Comparison of ENCODE assay signal across 24 mouse cellular contexts in the genomic region with DNA sequence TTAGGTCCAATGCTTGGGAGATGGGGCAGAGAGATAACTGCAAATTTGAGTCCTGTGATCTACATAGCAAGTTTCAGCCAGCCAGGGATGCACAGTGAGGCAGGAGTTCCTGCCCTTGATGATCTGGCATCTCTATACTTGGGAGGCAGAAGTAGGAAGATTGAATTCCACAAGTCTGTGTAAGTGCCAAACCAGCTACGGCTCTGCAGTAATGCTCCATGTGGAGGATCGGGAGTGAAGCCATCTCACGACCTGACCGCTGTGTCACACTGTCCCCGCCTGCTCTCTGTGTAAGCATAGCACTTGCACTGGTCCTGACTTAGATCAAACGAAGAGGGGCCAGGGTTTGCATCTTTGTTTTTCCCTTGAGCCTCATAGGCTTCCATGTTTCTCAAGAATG.
DNase-seq lines count a peak whose midpoint lies in the region; ATAC-seq lines count a peak whose summit lies in the region.
"Had no signal": no experiment of that assay in that cellular context is flagged by ENCODE, and none has a peak within 500 bp of the region (broad histone marks: within the 10 kb centered on the region; RNA-seq: fewer than 3 reads in every experiment).

No protein-coding gene starts in this region.

- no peaks in the 10 kb centered on the region for H3K27me3 ChIP-seq in heart, embryonic 12.5 days (replicated peaks)
- H3K27me3 ChIP-seq: CH12.LX; embryonic facial prominence, embryonic 12.5 days; forebrain, embryonic 13.5 days; Patski had no signal

- H3K9me3 ChIP-seq in heart, embryonic 12.5 days (replicated peaks), result no peaks in the 10 kb centered on the region
- H3K9me3 ChIP-seq: embryonic facial prominence, embryonic 10.5 days; embryonic facial prominence, embryonic 12.5 days; forebrain, embryonic 13.5 days; G1E had no signal

- H3K4me3 ChIP-seq in heart, embryonic 12.5 days, result no peak overlapping the region
- H3K4me3 ChIP-seq: embryonic facial prominence, embryonic 10.5 days; embryonic facial prominence, embryonic 12.5 days; forebrain, embryonic 13.5 days had no signal

- H3K36me3 ChIP-seq in heart, embryonic 12.5 days, result peaks cover 75% of the 10 kb centered on the region

- no peak overlapping the region for H3K9ac ChIP-seq in heart, embryonic 12.5 days
- H3K9ac ChIP-seq: embryonic facial prominence, embryonic 12.5 days; forebrain, embryonic 13.5 days had no signal

- H3K4me1 ChIP-seq in heart, embryonic 12.5 days (replicated peaks), result 0 out of 2 replicates have a peak, but pooled peaks cover 3% of the 10 kb centered on the region
- H3K4me1 ChIP-seq: embryonic facial prominence, embryonic 10.5 days; embryonic facial prominence, embryonic 12.5 days; forebrain, embryonic 13.5 days had no signal

- WGBS in heart, embryonic 12.5 days, result 92% methylated on average over 6 of the region's 6 CpGs

- no peak for ATAC-seq in heart, embryonic 12.5 days (ENCODE audit: insufficient number of reproducible peaks, low FRiP score)
- ATAC-seq: activated CD4-positive, CD25-positive, alpha-beta regulatory T cell, adult 4 months; CD4-positive, CD25-positive, alpha-beta regulatory T cell, adult 4 months; forebrain, embryonic 13.5 days; Patski had no signal

- no peak overlapping the region for H3K4me2 ChIP-seq in heart, embryonic 12.5 days
- H3K4me2 ChIP-seq: embryonic facial prominence, embryonic 12.5 days; forebrain, embryonic 13.5 days had no signal

- no peak overlapping the region for H3K27ac ChIP-seq in heart, embryonic 12.5 days (ENCODE audit: poor library complexity, severe bottlenecking)
- H3K27ac ChIP-seq: embryonic facial prominence, embryonic 10.5 days; embryonic facial prominence, embryonic 12.5 days; forebrain, embryonic 13.5 days had no signal

- intact Hi-C loops in gastrocnemius, postnatal 36 days (cut with DNase I), result no loop called here

- DNase-seq in gastrocnemius, adult 18-20 months (ENCODE audit: low spot score), result peak; percentile 61
- DNase-seq in gastrocnemius, postnatal 36 days, result no peak
- peak; percentile 8 to 21 for DNase-seq in gastrocnemius, adult 8-10 months (ENCODE audit: low spot score in 2 of 2)
- no peak for DNase-seq in gastrocnemius, postnatal 10 days
- DNase-seq in heart, adult 11 months, result peak; percentile 71
- peak; percentile 53 for DNase-seq in skeletal muscle tissue, adult 2 months (ENCODE audit: low read depth, low spot score)
- DNase-seq: adrenal gland, adult 8-10 months; adrenal gland, postnatal 14 days; adrenal gland, postnatal 36 days; B cell, adult 2 months; cerebellum, adult 11-12 months; cerebellum, adult 2 months; cerebellum, adult 9-10 months; cerebellum, postnatal 10 days; cerebellum, postnatal 25 days had no signal

Comparison
In these comparisons a context has a peak if more than half of its experiments do, and no peak if none do; other contexts are left out.
1. DNase-seq: peak in gastrocnemius, adult 18-20 months (single experiment), gastrocnemius, adult 8-10 months (2 of 2), heart, adult 11 months (single experiment) and skeletal muscle tissue, adult 2 months (single experiment); none in gastrocnemius, postnatal 36 days (0 of 2) and gastrocnemius, postnatal 10 days (single experiment).